Mouse (Mus musculus): ENCODE measurements around the gene Tmem63b. TPM values are rescaled to one million over a fixed set of nuclear protein-coding genes. Genes with fewer than 3 reads are reported as not detected.

Gene Tmem63b
- polyA plus RNA-seq (2015; fragmentation: Nextera tagmentation; extraction: Ambion mirVana) = 7.7 and 8.3 TPM in 2 replicates

GRCm38 (mm10) chr17:45686716-45687115, at the start of gene Tmem63b:
Gene Tmem63b, minus strand, starts transcription at chr17:45686905.
- Histone ChIP-seq H3K9me3 (replicated peaks) (no peaks in the 10 kb centered on the region), H3K4me3 (replicated peaks) (peak within 1 kb of the TSS; percentile 87), H3K4me2 (peak within 1 kb of the TSS; percentile 100), H3K27me3 (peaks cover 6% of the 10 kb centered on the region; the same call in 1 of the 2 replicates), H3K36me3 (no peaks in the 10 kb centered on the region), H3K4me1 (replicated peaks) (peaks cover 46% of the 10 kb centered on the region), H3K9ac (peak within 1 kb of the TSS; percentile 93), H3K27ac (peak within 1 kb of the TSS; percentile 84)
- 5% methylated on average over 12 of the region's 12 CpGs for WGBS (ENCODE audit: insufficient replicate concordance)
- DNase-seq (no peak), ATAC-seq (ENCODE audit: low read depth) (peak; percentile 14; the same call in 1 of the 2 replicates)

GRCm38 (mm10) chr17:45735382-45736310, 48.9 kb upstream of the Tmem63b start:
- H3K27me3 ChIP-seq = peaks cover 42% of the 10 kb centered on the region
- H3K27ac ChIP-seq = peak overlapping the region; percentile 84
- peak; percentile 75 for DNase-seq
- ATAC-seq (ENCODE audit: low read depth) = peak; percentile 45
- peak overlapping the region; percentile 93 for H3K4me2 ChIP-seq
- peak overlapping the region; percentile 80 for H3K9ac ChIP-seq
- 9% methylated on average over 10 of the region's 10 CpGs for WGBS (ENCODE audit: insufficient replicate concordance)
- H3K4me1 ChIP-seq (replicated peaks) = peaks cover 48% of the 10 kb centered on the region
- H3K36me3 ChIP-seq = no peaks in the 10 kb centered on the region
- H3K9me3 ChIP-seq (replicated peaks) = no peaks in the 10 kb centered on the region
- peak overlapping the region; percentile 70 for H3K4me3 ChIP-seq (replicated peaks)

- peaks cover 48% of the 10 kb centered on the region for H3K4me1 ChIP-seq (replicated peaks)
- DNase-seq (peak; percentile 31), ATAC-seq (ENCODE audit: low read depth) (no peak)
- peak overlapping the region; percentile 74 for H3K27ac ChIP-seq
- peaks cover 43% of the 10 kb centered on the region for H3K27me3 ChIP-seq
- no peaks in the 10 kb centered on the region for H3K36me3 ChIP-seq
- H3K9me3 ChIP-seq (replicated peaks) = no peaks in the 10 kb centered on the region
- no peak overlapping the region for H3K4me3 ChIP-seq (replicated peaks)
- H3K9ac ChIP-seq = 0 out of 2 replicates have a peak overlapping the region, but pooled peaks have one; percentile 4
- no peak overlapping the region for H3K4me2 ChIP-seq
- WGBS (ENCODE audit: insufficient replicate concordance) = 74% methylated on average over 4 of the region's 4 CpGs
Observed at GRCm38 (mm10) chr17:45734881-45735280, 48.2 kb upstream of the Tmem63b start.

- 30% methylated on average over 3 of the region's 3 CpGs for WGBS (ENCODE audit: insufficient replicate concordance)
- ATAC-seq (ENCODE audit: low read depth) (no peak), DNase-seq (no peak)
- H3K4me2 ChIP-seq = peak overlapping the region; percentile 65
- 0 out of 2 replicates have a peak overlapping the region, but pooled peaks have one; percentile 43 for H3K4me3 ChIP-seq (replicated peaks)
- H3K36me3 ChIP-seq = no peaks in the 10 kb centered on the region
- no peak overlapping the region for H3K27ac ChIP-seq
- H3K9ac ChIP-seq = peak overlapping the region; percentile 56; the same call in 1 of the 2 replicates
- no peaks in the 10 kb centered on the region for H3K9me3 ChIP-seq (replicated peaks)
- H3K4me1 ChIP-seq (replicated peaks) = peaks cover 48% of the 10 kb centered on the region
- H3K27me3 ChIP-seq = peaks cover 43% of the 10 kb centered on the region
Observed at GRCm38 (mm10) chr17:45734333-45734732, 47.6 kb upstream of the Tmem63b start.

GRCm38 (mm10) chr17:45733735-45734301, 47.1 kb upstream of the Tmem63b start, which contains the start of gene 1600014C23Rik:
Gene 1600014C23Rik, minus strand, starts transcription at chr17:45733844.
- H3K9ac ChIP-seq = peak within 1 kb of the TSS; percentile 56
- DNase-seq (peak; percentile 32), ATAC-seq (ENCODE audit: low read depth) (no peak)
- WGBS (ENCODE audit: insufficient replicate concordance) = 4% methylated on average over 41 of the region's 41 CpGs
- H3K27me3 ChIP-seq = peaks cover 43% of the 10 kb centered on the region
- H3K27ac ChIP-seq = no peak within 1 kb of the TSS
- no peaks in the 10 kb centered on the region for H3K36me3 ChIP-seq
- peak within 1 kb of the TSS; percentile 65 for H3K4me2 ChIP-seq
- H3K9me3 ChIP-seq (replicated peaks) = no peaks in the 10 kb centered on the region
- peak within 1 kb of the TSS; percentile 43 for H3K4me3 ChIP-seq (replicated peaks)
- H3K4me1 ChIP-seq (replicated peaks) = peaks cover 48% of the 10 kb centered on the region

GRCm38 (mm10) chr17:45733038-45733734, 46.5 kb upstream of the Tmem63b start:
- Histone ChIP-seq H3K27me3 (peaks cover 43% of the 10 kb centered on the region), H3K36me3 (no peaks in the 10 kb centered on the region), H3K4me1 (replicated peaks) (peaks cover 48% of the 10 kb centered on the region), H3K9me3 (replicated peaks) (no peaks in the 10 kb centered on the region), H3K4me2 (peak overlapping the region; percentile 65), H3K27ac (no peak overlapping the region), H3K4me3 (replicated peaks) (peak overlapping the region; percentile 43), H3K9ac (peak overlapping the region; percentile 56)
- 64% methylated on average over 19 of the region's 19 CpGs for WGBS (ENCODE audit: insufficient replicate concordance)
- ATAC-seq (ENCODE audit: low read depth) = no peak
- no peak for DNase-seq

- Histone ChIP-seq H3K4me2 (no peak overlapping the region), H3K27me3 (peaks cover 43% of the 10 kb centered on the region), H3K4me3 (replicated peaks) (no peak overlapping the region), H3K36me3 (no peaks in the 10 kb centered on the region), H3K9ac (no peak overlapping the region), H3K9me3 (replicated peaks) (no peaks in the 10 kb centered on the region), H3K27ac (no peak overlapping the region), H3K4me1 (replicated peaks) (peaks cover 46% of the 10 kb centered on the region)
- ATAC-seq (ENCODE audit: low read depth) (no peak), DNase-seq (peak; percentile 66)
- WGBS (ENCODE audit: insufficient replicate concordance) = 24% methylated on average over 9 of the region's 9 CpGs
Observed at GRCm38 (mm10) chr17:45731172-45731864, 44.6 kb upstream of the Tmem63b start.

GRCm38 (mm10) chr17:45730696-45731095, 44.0 kb upstream of the Tmem63b start:
- Histone ChIP-seq H3K9ac (no peak overlapping the region), H3K4me1 (replicated peaks) (peaks cover 46% of the 10 kb centered on the region), H3K36me3 (no peaks in the 10 kb centered on the region), H3K9me3 (replicated peaks) (no peaks in the 10 kb centered on the region), H3K27me3 (peaks cover 43% of the 10 kb centered on the region), H3K4me2 (no peak overlapping the region), H3K4me3 (replicated peaks) (no peak overlapping the region), H3K27ac (no peak overlapping the region)
- DNase-seq (no peak), ATAC-seq (ENCODE audit: low read depth) (no peak)
- 82% methylated on average over 4 of the region's 4 CpGs for WGBS (ENCODE audit: insufficient replicate concordance)

- 58% methylated on average over 10 of the region's 10 CpGs for WGBS (ENCODE audit: insufficient replicate concordance)
- DNase-seq = no peak
- no peak for ATAC-seq (ENCODE audit: low read depth)
- Histone ChIP-seq H3K27ac (no peak overlapping the region), H3K4me2 (no peak overlapping the region), H3K36me3 (no peaks in the 10 kb centered on the region), H3K9me3 (replicated peaks) (no peaks in the 10 kb centered on the region), H3K4me1 (replicated peaks) (peaks cover 44% of the 10 kb centered on the region), H3K9ac (no peak overlapping the region), H3K27me3 (peaks cover 37% of the 10 kb centered on the region), H3K4me3 (replicated peaks) (no peak overlapping the region)
Observed at GRCm38 (mm10) chr17:45729387-45729786, 42.7 kb upstream of the Tmem63b start.

GRCm38 (mm10) chr17:45727983-45728723, 41.4 kb upstream of the Tmem63b start:
- Histone ChIP-seq H3K4me1 (replicated peaks) (peaks cover 42% of the 10 kb centered on the region), H3K9me3 (replicated peaks) (no peaks in the 10 kb centered on the region), H3K9ac (no peak overlapping the region), H3K4me2 (no peak overlapping the region), H3K27ac (no peak overlapping the region), H3K27me3 (peaks cover 25% of the 10 kb centered on the region), H3K36me3 (no peaks in the 10 kb centered on the region), H3K4me3 (replicated peaks) (no peak overlapping the region)
- WGBS (ENCODE audit: insufficient replicate concordance) = 74% methylated on average over 8 of the region's 8 CpGs
- ATAC-seq (ENCODE audit: low read depth) (no peak), DNase-seq (no peak)
